Mouse (Mus musculus) v-Abl transformed pro-B cells (cell line): ENCODE measurements at regions not wholly inside any gene's neighbourhood (a gene's known extent, or its start where the extent isn't known, plus 50 kb on each side); places are given as distances from the start of the nearest gene placed in this dataset.

ENCODE experiments used
- in situ Hi-C, 2 experiments: fragments of 400-800 bp; cut with MboI; formaldehyde crosslinking; loops; one replicate each; pipeline ENCODE4 v1.15.1; 2025; ENCODE audit not compliant: unreplicated experiment in 2 of 2

- in situ Hi-C loops = loop anchor here in 1 of 2 experiments (5.0 kb wide), 1 partner anchor 68 kb away; no protein-coding TSS in a partner anchor
These were observed 110.8 kb downstream of the Map3k7 start for GRCm38 (mm10) chr4:32074399-32075296.

GRCm38 (mm10) chr4:32076391-32076925, 112.6 kb downstream of the Map3k7 start:
- in situ Hi-C loops = no loop called here

- in situ Hi-C loops = no loop called here
These were observed 119.6 kb downstream of the Map3k7 start for GRCm38 (mm10) chr4:32083456-32083855.

GRCm38 (mm10) chr4:32084250-32084869, 120.5 kb downstream of the Map3k7 start:
- in situ Hi-C loops = no loop called here

GRCm38 (mm10) chr4:32085040-32085439, 121.1 kb downstream of the Map3k7 start:
- in situ Hi-C loops = no loop called here

- in situ Hi-C loops = no loop called here
These were observed 127.2 kb downstream of the Map3k7 start for GRCm38 (mm10) chr4:32091086-32091485.

- in situ Hi-C loops = no loop called here
These were observed 128.6 kb downstream of the Map3k7 start for GRCm38 (mm10) chr4:32092320-32093041.

- in situ Hi-C loops = no loop called here
These were observed 134.3 kb downstream of the Map3k7 start for GRCm38 (mm10) chr4:32098233-32098632.

- in situ Hi-C loops = no loop called here
These were observed 137.1 kb downstream of the Map3k7 start for GRCm38 (mm10) chr4:32101002-32101401.

GRCm38 (mm10) chr4:32106664-32107171, 131.9 kb upstream of the Bach2 start:
- in situ Hi-C loops = no loop called here

- in situ Hi-C loops = no loop called here
These were observed 116.3 kb upstream of the Bach2 start for GRCm38 (mm10) chr4:32122320-32122719.

GRCm38 (mm10) chr4:32126828-32127227, 111.8 kb upstream of the Bach2 start:
- in situ Hi-C loops = no loop called here

- in situ Hi-C loops = no loop called here
These were observed 108.0 kb upstream of the Bach2 start for GRCm38 (mm10) chr4:32130594-32130993.

GRCm38 (mm10) chr4:32131819-32132218, 106.8 kb upstream of the Bach2 start:
- in situ Hi-C loops = no loop called here

- in situ Hi-C loops = no loop called here
These were observed 102.5 kb upstream of the Bach2 start for GRCm38 (mm10) chr4:32136151-32136550.

GRCm38 (mm10) chr4:32137243-32137642, 101.4 kb upstream of the Bach2 start:
- in situ Hi-C loops = no loop called here

GRCm38 (mm10) chr4:32137966-32138365, 100.6 kb upstream of the Bach2 start:
- in situ Hi-C loops = no loop called here

- in situ Hi-C loops = no loop called here
These were observed 99.0 kb upstream of the Bach2 start for GRCm38 (mm10) chr4:32139586-32139985.

- in situ Hi-C loops = loop anchor here (5.0 to 10.0 kb wide), 2 partner anchors 68 to 85 kb away; no protein-coding TSS in a partner anchor
These were observed 98.5 kb upstream of the Bach2 start for GRCm38 (mm10) chr4:32140068-32140467.

- in situ Hi-C loops = loop anchor here (5.0 to 10.0 kb wide), 2 partner anchors 70 to 87 kb away; no protein-coding TSS in a partner anchor
These were observed 96.4 kb upstream of the Bach2 start for GRCm38 (mm10) chr4:32142198-32142597.
